ENCODE assay signal across 8 mouse cellular contexts in genomic region chr15:80133682-80134449, GRCm38 (mm10). TPM values are rescaled to one million over a fixed set of nuclear protein-coding genes. Genes with fewer than 3 reads are reported as not detected.
A peak's percentile ranks its signal among the peaks of the same experiment; 100 is the strongest.
DNase-seq lines count a peak whose midpoint lies in the region; ATAC-seq lines count a peak whose summit lies in the region.

No protein-coding gene starts in this region.

- peaks cover 14% of the 10 kb centered on the region for H3K4me1 ChIP-seq in embryonic facial prominence, embryonic 12.5 days
- peaks cover 12% of the 10 kb centered on the region for H3K4me1 ChIP-seq in limb, embryonic 12.5 days (replicated peaks)
- peaks cover 39% of the 10 kb centered on the region for H3K4me1 ChIP-seq in midbrain, embryonic 10.5 days

- H3K36me3 ChIP-seq in embryonic facial prominence, embryonic 12.5 days = no peaks in the 10 kb centered on the region
- H3K36me3 ChIP-seq in limb, embryonic 12.5 days = peaks cover 18% of the 10 kb centered on the region
- H3K36me3 ChIP-seq in midbrain, embryonic 10.5 days = peaks cover 30% of the 10 kb centered on the region

- DNase-seq in spleen, adult 12 weeks (ENCODE audit: low spot score) = peak; percentile 26
- no peak for DNase-seq in spleen, postnatal 10 days (ENCODE audit: low spot score in 2 of 2)
- DNase-seq in heart, postnatal 4 days = peak; percentile 43
- DNase-seq in midbrain, embryonic 10.5 days (ENCODE audit: low spot score) = peak; percentile 24
- no peak for DNase-seq in natural killer cell, adult 2 months (ENCODE audit: low spot score in 2 of 2)
- DNase-seq in cerebellum, postnatal 36 days = no peak

- ATAC-seq in embryonic facial prominence, embryonic 12.5 days (ENCODE audit: insufficient number of reproducible peaks, insufficient read depth, low FRiP score, low TSS enrichment) = no peak
- 0 out of 2 replicates have a peak, but pooled peaks have one; percentile 1 for ATAC-seq in limb, embryonic 12.5 days (ENCODE audit: insufficient number of reproducible peaks, insufficient read depth, low FRiP score, low TSS enrichment, low read depth)

- no peaks in the 10 kb centered on the region for H3K9me3 ChIP-seq in embryonic facial prominence, embryonic 12.5 days
- H3K9me3 ChIP-seq in limb, embryonic 12.5 days = 0 out of 2 replicates have a peak, but pooled peaks cover 3% of the 10 kb centered on the region
- no peaks in the 10 kb centered on the region for H3K9me3 ChIP-seq in midbrain, embryonic 10.5 days (replicated peaks)

- H3K4me2 ChIP-seq in embryonic facial prominence, embryonic 12.5 days (replicated peaks) = peak overlapping the region; percentile 91
- peak overlapping the region; percentile 84 for H3K4me2 ChIP-seq in limb, embryonic 12.5 days

- H3K27me3 ChIP-seq in embryonic facial prominence, embryonic 12.5 days = no peaks in the 10 kb centered on the region
- no peaks in the 10 kb centered on the region for H3K27me3 ChIP-seq in limb, embryonic 12.5 days
- H3K27me3 ChIP-seq in midbrain, embryonic 10.5 days (ENCODE audit: low read depth, poor library complexity, severe bottlenecking) = no peaks in the 10 kb centered on the region

- H3K27ac ChIP-seq in embryonic facial prominence, embryonic 12.5 days = peak overlapping the region; percentile 98
- H3K27ac ChIP-seq in limb, embryonic 12.5 days = peak overlapping the region; percentile 100
- peak overlapping the region; percentile 99 for H3K27ac ChIP-seq in midbrain, embryonic 10.5 days (replicated peaks)

- H3K9ac ChIP-seq in embryonic facial prominence, embryonic 12.5 days = peak overlapping the region; percentile 83
- H3K9ac ChIP-seq in limb, embryonic 12.5 days (replicated peaks) = peak overlapping the region; percentile 89

- 12% methylated on average over 14 of the region's 14 CpGs for WGBS in embryonic facial prominence, embryonic 12.5 days
- 23% methylated on average over 14 of the region's 14 CpGs for WGBS in limb, embryonic 12.5 days
- 21% methylated on average over 14 of the region's 14 CpGs for WGBS in midbrain, embryonic 10.5 days

- peak overlapping the region; percentile 63 for H3K4me3 ChIP-seq in embryonic facial prominence, embryonic 12.5 days
- H3K4me3 ChIP-seq in limb, embryonic 12.5 days (replicated peaks) = peak overlapping the region; percentile 72
- peak overlapping the region; percentile 88 for H3K4me3 ChIP-seq in midbrain, embryonic 10.5 days

RNA-seq across cellular contexts. Expression of gene Tab1, which starts 0.9 kb away (rescaled TPM):
- polyA plus RNA-seq in embryonic facial prominence, embryonic 12.5 days (2016; fragmentation: Nextera tagmentation; extraction: Ambion mirVana) = 47.5 and 48.5 TPM in 2 replicates
- 10 to 100 TPM; 36.5 to 37.0 TPM for total RNA-seq in heart, postnatal 4 days (2021)
- 49.2 and 49.3 TPM in 2 replicates for polyA plus RNA-seq in limb, embryonic 12.5 days (2016; fragmentation: Nextera tagmentation; extraction: Ambion mirVana)
- polyA plus RNA-seq in midbrain, embryonic 10.5 days (2016; fragmentation: Nextera tagmentation; extraction: Ambion mirVana) = 40.0 and 48.9 TPM in 2 replicates

RNA-seq across cellular contexts. Expression of gene Mgat3, which starts 39.7 kb away (rescaled TPM):
- polyA plus RNA-seq in embryonic facial prominence, embryonic 12.5 days (2016; fragmentation: Nextera tagmentation; extraction: Ambion mirVana) = 10.5 and 11.7 TPM in 2 replicates
- total RNA-seq in heart, postnatal 4 days (2021) = 1 to 10 TPM; 2.5 TPM
- polyA plus RNA-seq in limb, embryonic 12.5 days (2016; fragmentation: Nextera tagmentation; extraction: Ambion mirVana) = 7.2 and 7.9 TPM in 2 replicates
- 5.9 and 7.8 TPM in 2 replicates for polyA plus RNA-seq in midbrain, embryonic 10.5 days (2016; fragmentation: Nextera tagmentation; extraction: Ambion mirVana)

RNA-seq across cellular contexts. Expression of gene Rpl3, which starts 42.2 kb away (rescaled TPM):
- polyA plus RNA-seq in embryonic facial prominence, embryonic 12.5 days (2016; fragmentation: Nextera tagmentation; extraction: Ambion mirVana) = 944 and 1,004 TPM in 2 replicates
- 100 to 1,000 TPM; 591 to 607 TPM for total RNA-seq in heart, postnatal 4 days (2021)
- 981 and 1,001 TPM in 2 replicates for polyA plus RNA-seq in limb, embryonic 12.5 days (2016; fragmentation: Nextera tagmentation; extraction: Ambion mirVana)
- 866 and 996 TPM in 2 replicates for polyA plus RNA-seq in midbrain, embryonic 10.5 days (2016; fragmentation: Nextera tagmentation; extraction: Ambion mirVana)

RNA-seq across cellular contexts. Expression of gene Syngr1, which starts 42.7 kb away (rescaled TPM):
- polyA plus RNA-seq in embryonic facial prominence, embryonic 12.5 days (2016; fragmentation: Nextera tagmentation; extraction: Ambion mirVana) = 6.4 and 8.1 TPM in 2 replicates
- 10 to 100 TPM; 73.4 to 86.0 TPM for total RNA-seq in heart, postnatal 4 days (2021)
- polyA plus RNA-seq in limb, embryonic 12.5 days (2016; fragmentation: Nextera tagmentation; extraction: Ambion mirVana) = 3.9 and 4.1 TPM in 2 replicates
- 7.3 and 7.7 TPM in 2 replicates for polyA plus RNA-seq in midbrain, embryonic 10.5 days (2016; fragmentation: Nextera tagmentation; extraction: Ambion mirVana)

Comparison
In these comparisons a context has a peak if more than half of its experiments do, and no peak if none do; other contexts are left out.
1. DNase-seq: peak in spleen, adult 12 weeks (single experiment), heart, postnatal 4 days (single experiment) and midbrain, embryonic 10.5 days (single experiment); none in spleen, postnatal 10 days (0 of 2), natural killer cell, adult 2 months (0 of 2) and cerebellum, postnatal 36 days (0 of 2).
2. Peak in every context shown above with its lines, with median percentiles within 50 percentile points of each other: H3K27ac ChIP-seq and H3K4me3 ChIP-seq.